Mouse (Mus musculus) thymus, adult 2 months (tissue): ENCODE data around the gene Hmgb2. TPM values are rescaled to one million over a fixed set of nuclear protein-coding genes. Genes with fewer than 3 reads are reported as not detected.
"Not testable (repeated sequence)": the region's sequence is repeated elsewhere in the genome, so short reads cannot be mapped to it uniquely, and the experiment has no call there.

Experiments used
- DNase-seq: peaks from one replicate; pipeline ENCODE4 v3.0.0; 2021
- H3K27ac ChIP-seq: fragments of 200-500 bp; 2 replicates; pipeline ENCODE4 v1.5.1; 2012; ENCODE audit warnings: low read length, control low read depth; ENCODE audit not compliant: control insufficient read depth, insufficient read depth
- H3K27me3 ChIP-seq: fragments of 200-500 bp; 2 replicates; pipeline ENCODE4 v1.6.1; 2012; ENCODE audit warnings: mild to moderate bottlenecking, low read length, moderate library complexity, mixed read lengths; ENCODE audit not compliant: control insufficient read depth, insufficient read depth
- H3K36me3 ChIP-seq: fragments of 200-500 bp; 2 replicates; pipeline ENCODE4 v1.6.1; 2012; ENCODE audit warnings: mild to moderate bottlenecking, low read length, moderate library complexity; ENCODE audit not compliant: control insufficient read depth, insufficient read depth
- H3K4me1 ChIP-seq: fragments of 200-500 bp; replicated peaks from 2 replicates; pipeline ENCODE4 v1.6.1; 2012; ENCODE audit warnings: low read length; ENCODE audit not compliant: control insufficient read depth, insufficient read depth
- H3K4me3 ChIP-seq: fragments of 200-500 bp; 2 replicates; pipeline ENCODE4 v1.5.1; 2012; ENCODE audit warnings: mild to moderate bottlenecking, low read length, control low read depth, moderate library complexity; ENCODE audit not compliant: control insufficient read depth, insufficient read depth
- CTCF ChIP-seq: fragments of 200-500 bp; IDR thresholded peaks from 2 replicates; pipeline ENCODE4 v1.5.1; 2012; ENCODE audit warnings: mild to moderate bottlenecking, control low read depth, low read length, moderate library complexity, borderline replicate concordance; ENCODE audit not compliant: control insufficient read depth, poor library complexity, insufficient read depth; ENCODE audit errors: extremely low read depth
- POLR2A ChIP-seq: fragments of 200-500 bp; IDR thresholded peaks from 2 replicates; pipeline ENCODE4 v1.6.1; 2012; ENCODE audit warnings: mild to moderate bottlenecking, low read length, control low read depth, moderate library complexity; ENCODE audit not compliant: control insufficient read depth, poor library complexity, insufficient read depth; ENCODE audit errors: extremely low read depth
- WGBS: fragments of 180-500 bp; shearing (Covaris S2); methylation state at CpG from one replicate; pipeline ENCODE4 v1.1.7; 2018; 5-methylcytosine and 5-hydroxymethylcytosine counted together
- polyA plus RNA-seq: library from polyadenylated mRNA; depleted of rRNA; stranded (reverse); fragments of >200 nt; gene quantifications from 2 replicates; pipeline ENCODE4 v1.2.3, GENCODE M21; 2012

The Hmgb2 gene
- polyA plus RNA-seq, 1 experiment: 64.0 TPM

GRCm38 (mm10) chr8:57489366-57489765, 22.3 kb upstream of the Hmgb2 start:
- H3K4me1 ChIP-seq: 0 out of 2 replicates have a peak, but pooled peaks cover 2% of the 10 kb centered on the region
- no peaks in the 10 kb centered on the region for H3K27me3 ChIP-seq
- WGBS: 98% methylated on average over 1 of the region's 1 CpGs
- no peaks in the 10 kb centered on the region for H3K36me3 ChIP-seq
- no peak for TF ChIP-seq POLR2A
- TF ChIP-seq CTCF: no peak
- DNase-seq: no peak
- no peak overlapping the region for H3K27ac ChIP-seq
- no peak overlapping the region for H3K4me3 ChIP-seq

GRCm38 (mm10) chr8:57489896-57490295, 21.8 kb upstream of the Hmgb2 start:
- H3K4me1 ChIP-seq: 0 out of 2 replicates have a peak, but pooled peaks cover 2% of the 10 kb centered on the region
- no peak overlapping the region for H3K4me3 ChIP-seq
- no peak for DNase-seq
- no peaks in the 10 kb centered on the region for H3K36me3 ChIP-seq
- TF ChIP-seq POLR2A: no peak
- TF ChIP-seq CTCF: no peak
- no peaks in the 10 kb centered on the region for H3K27me3 ChIP-seq
- H3K27ac ChIP-seq: no peak overlapping the region

GRCm38 (mm10) chr8:57491873-57492272, 19.8 kb upstream of the Hmgb2 start:
- DNase-seq: no peak
- WGBS: 96% methylated on average over 4 of the region's 4 CpGs
- TF ChIP-seq CTCF: no peak
- no peak for TF ChIP-seq POLR2A
- Histone ChIP-seq H3K27ac (no peak overlapping the region), H3K4me1 (no peaks in the 10 kb centered on the region), H3K36me3 (no peaks in the 10 kb centered on the region), H3K4me3 (no peak overlapping the region), H3K27me3 (no peaks in the 10 kb centered on the region)

- Histone ChIP-seq H3K4me3 (no peak overlapping the region), H3K27me3 (no peaks in the 10 kb centered on the region), H3K27ac (no peak overlapping the region), H3K36me3 (no peaks in the 10 kb centered on the region), H3K4me1 (no peaks in the 10 kb centered on the region)
- TF ChIP-seq POLR2A (no peak), CTCF (no peak)
- no peak for DNase-seq
- 95% methylated on average over 8 of the region's 8 CpGs for WGBS
Observed at GRCm38 (mm10) chr8:57498494-57498846, 13.2 kb upstream of the Hmgb2 start.

- WGBS: 92% methylated on average over 17 of the region's 17 CpGs
- H3K36me3 ChIP-seq: no peaks in the 10 kb centered on the region
- no peak overlapping the region for H3K27ac ChIP-seq
- H3K4me3 ChIP-seq: no peak overlapping the region
- no peak for TF ChIP-seq CTCF
- TF ChIP-seq POLR2A: no peak
- H3K4me1 ChIP-seq: no peaks in the 10 kb centered on the region
- no peaks in the 10 kb centered on the region for H3K27me3 ChIP-seq
- no peak for DNase-seq
Observed at GRCm38 (mm10) chr8:57498847-57499511, 12.7 kb upstream of the Hmgb2 start.

GRCm38 (mm10) chr8:57503641-57504040, 8.1 kb upstream of the Hmgb2 start:
- Histone ChIP-seq H3K4me1 (no peaks in the 10 kb centered on the region), H3K27me3 (no peaks in the 10 kb centered on the region), H3K27ac (no peak overlapping the region), H3K36me3 (no peaks in the 10 kb centered on the region), H3K4me3 (no peak overlapping the region)
- 34% methylated on average over 5 of the region's 5 CpGs for WGBS
- TF ChIP-seq POLR2A (no peak), CTCF (no peak)
- DNase-seq: peak; percentile 88

GRCm38 (mm10) chr8:57505500-57505899, 6.2 kb upstream of the Hmgb2 start:
- not testable (repeated sequence) for H3K27ac ChIP-seq, H3K4me3 ChIP-seq, DNase-seq, H3K4me1 ChIP-seq, H3K27me3 ChIP-seq, H3K36me3 ChIP-seq
- WGBS: 97% methylated on average over 1 of the region's 1 CpGs
